Mouse (Mus musculus) kidney, adult 2 months (tissue): Measurements from ENCODE around the gene Spata21. TPM values are rescaled to one million over a fixed set of nuclear protein-coding genes. Genes with fewer than 3 reads are reported as not detected.
A peak's percentile ranks its signal among the peaks of the same experiment; 100 is the strongest.

Source experiments
- DNase-seq: peaks from one replicate; pipeline ENCODE4 v3.0.0; 2021
- H3K27ac ChIP-seq: fragments of 200-500 bp; 2 replicates; pipeline ENCODE4 v1.5.1; 2012; ENCODE audit warnings: low read depth, low read length, control low read depth, inconsistent platforms; ENCODE audit not compliant: insufficient read depth
- H3K27me3 ChIP-seq: fragments of 200-500 bp; replicated peaks from 2 replicates; pipeline ENCODE4 v1.6.1; 2012; ENCODE audit warnings: mild to moderate bottlenecking, moderate library complexity, low read length, inconsistent platforms; ENCODE audit not compliant: control insufficient read depth, insufficient read depth
- H3K36me3 ChIP-seq: fragments of 200-500 bp; 2 replicates; pipeline ENCODE4 v1.6.1; 2012; ENCODE audit warnings: mild to moderate bottlenecking, moderate library complexity, low read length, inconsistent platforms; ENCODE audit not compliant: control insufficient read depth, insufficient read depth
- H3K4me1 ChIP-seq: fragments of 200-500 bp; 2 replicates; pipeline ENCODE4 v1.6.1; 2011; ENCODE audit warnings: low read length; ENCODE audit not compliant: control insufficient read depth, insufficient read depth
- H3K4me3 ChIP-seq: fragments of 200-500 bp; 2 replicates; pipeline ENCODE4 v1.5.1; 2011; ENCODE audit warnings: mild to moderate bottlenecking, low read depth, low read length, control low read depth; ENCODE audit not compliant: insufficient read depth
- CTCF ChIP-seq: fragments of 200-500 bp; conservative IDR thresholded peaks from 2 replicates; pipeline ENCODE4 v1.5.1; 2011; ENCODE audit warnings: low read depth, mild to moderate bottlenecking, control low read depth, low read length, moderate library complexity, mixed read lengths; ENCODE audit not compliant: insufficient read depth, insufficient read length
- POLR2A ChIP-seq: fragments of 200-500 bp; IDR thresholded peaks from one replicate; pipeline ENCODE4 v1.6.1; 2011; ENCODE audit warnings: low read depth, low read length, control low read depth
- WGBS: fragments of 180-500 bp; shearing (Covaris S2); methylation state at CpG from one replicate; pipeline ENCODE4 v1.1.7; 2018; 5-methylcytosine and 5-hydroxymethylcytosine counted together
- polyA plus RNA-seq: library from polyadenylated mRNA; depleted of rRNA; stranded (reverse); fragments of >200 nt; gene quantifications from 2 replicates; pipeline ENCODE4 v1.2.3, GENCODE M21; 2012

Spata21 gene
- polyA plus RNA-seq, 1 experiment: 0.03 TPM

DNA sequence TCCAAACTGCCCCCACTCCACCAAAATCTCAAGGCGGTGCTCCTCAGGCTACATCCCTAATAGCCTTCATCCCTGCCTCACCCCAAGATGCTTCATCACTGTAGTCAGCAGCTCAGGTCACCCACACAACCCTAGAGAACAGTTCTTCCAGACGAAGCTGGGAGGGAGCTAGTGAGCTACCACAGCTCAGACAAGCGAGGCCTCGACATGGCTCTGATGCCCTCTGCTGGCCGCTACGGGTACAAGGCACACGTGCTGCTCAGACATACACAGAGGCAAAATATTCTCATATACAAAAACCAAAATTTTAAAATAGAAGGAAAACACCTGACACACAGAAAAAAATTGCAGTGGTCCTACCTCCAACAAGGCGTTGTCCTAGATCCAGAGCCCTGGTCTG, 23.0 kb upstream of the Spata21 start:
- H3K27me3 ChIP-seq: no peaks in the 10 kb centered on the region
- H3K27ac ChIP-seq: no peak overlapping the region
- H3K4me3 ChIP-seq: no peak overlapping the region
- peaks cover 19% of the 10 kb centered on the region for H3K4me1 ChIP-seq
- TF ChIP-seq CTCF: peak; percentile 99
- no peak for TF ChIP-seq POLR2A
- H3K36me3 ChIP-seq: no peaks in the 10 kb centered on the region; the same call in 1 of the 2 replicates
- peak; percentile 90 for DNase-seq
- 5% methylated on average over 8 of the region's 8 CpGs for WGBS

GRCm38 (mm10) chr4:141066709-141067515, 21.2 kb upstream of the Spata21 start:
- Histone ChIP-seq H3K27ac (peak overlapping the region; percentile 8), H3K4me1 (peaks cover 19% of the 10 kb centered on the region), H3K36me3 (no peaks in the 10 kb centered on the region; the same call in 1 of the 2 replicates), H3K27me3 (no peaks in the 10 kb centered on the region), H3K4me3 (no peak overlapping the region)
- peak; percentile 94 for DNase-seq
- TF ChIP-seq POLR2A (no peak), CTCF (no peak)
- WGBS: 41% methylated on average over 12 of the region's 12 CpGs

- H3K4me3 ChIP-seq: no peak overlapping the region
- peak overlapping the region; percentile 8 for H3K27ac ChIP-seq
- H3K36me3 ChIP-seq: no peaks in the 10 kb centered on the region; the same call in none of the 2 replicates
- WGBS: 41% methylated on average over 9 of the region's 9 CpGs
- TF ChIP-seq CTCF: no peak
- no peak for TF ChIP-seq POLR2A
- no peaks in the 10 kb centered on the region for H3K27me3 ChIP-seq
- H3K4me1 ChIP-seq: peaks cover 19% of the 10 kb centered on the region
- DNase-seq: no peak
These were observed 20.6 kb upstream of the Spata21 start for GRCm38 (mm10) chr4:141067516-141068046.

- H3K27me3 ChIP-seq: no peaks in the 10 kb centered on the region
- WGBS: 83% methylated on average over 8 of the region's 8 CpGs
- H3K27ac ChIP-seq: no peak overlapping the region
- TF ChIP-seq POLR2A: no peak
- no peak for TF ChIP-seq CTCF
- no peak for DNase-seq
- peaks cover 19% of the 10 kb centered on the region for H3K4me1 ChIP-seq
- H3K4me3 ChIP-seq: no peak overlapping the region
- no peaks in the 10 kb centered on the region; the same call in none of the 2 replicates for H3K36me3 ChIP-seq
These were observed 19.5 kb upstream of the Spata21 start for GRCm38 (mm10) chr4:141068655-141069054.

DNA sequence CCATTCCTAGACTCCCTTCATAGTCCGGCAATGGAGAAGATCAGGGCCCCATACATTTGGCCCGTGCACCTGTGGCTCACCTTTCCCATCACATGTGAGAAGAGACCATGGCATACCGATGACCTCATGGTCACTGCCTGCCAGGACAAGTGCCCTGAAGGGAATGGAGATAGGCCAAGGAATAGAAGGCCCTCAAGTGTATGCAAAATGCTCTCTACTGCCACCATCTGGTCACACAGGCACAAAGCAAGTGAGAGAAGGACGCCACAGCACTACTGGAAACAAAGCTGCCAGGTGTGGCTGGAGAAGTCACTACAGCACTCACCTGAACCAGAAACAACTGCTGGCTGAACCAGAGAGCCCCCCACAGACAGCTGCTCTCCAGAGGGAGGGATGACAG, 18.4 kb upstream of the Spata21 start:
- no peaks in the 10 kb centered on the region; the same call in none of the 2 replicates for H3K36me3 ChIP-seq
- DNase-seq: peak; percentile 71

GRCm38 (mm10) chr4:141072502-141072901, 15.6 kb upstream of the Spata21 start:
- no peak overlapping the region for H3K27ac ChIP-seq
- DNase-seq: no peak
- H3K4me1 ChIP-seq: peaks cover 14% of the 10 kb centered on the region
- H3K4me3 ChIP-seq: no peak overlapping the region
- 88% methylated on average over 11 of the region's 11 CpGs for WGBS
- no peaks in the 10 kb centered on the region for H3K27me3 ChIP-seq
- no peaks in the 10 kb centered on the region; the same call in none of the 2 replicates for H3K36me3 ChIP-seq
- TF ChIP-seq POLR2A (no peak), CTCF (no peak)

More for the DNA sequence above, 18.4 kb upstream of the Spata21 start:
- no peaks in the 10 kb centered on the region for H3K27me3 ChIP-seq
- peaks cover 19% of the 10 kb centered on the region for H3K4me1 ChIP-seq
- no peak overlapping the region for H3K4me3 ChIP-seq
- WGBS: 48% methylated on average over 4 of the region's 4 CpGs
- no peak for TF ChIP-seq POLR2A
- TF ChIP-seq CTCF: peak; percentile 89
- H3K27ac ChIP-seq: no peak overlapping the region

DNA sequence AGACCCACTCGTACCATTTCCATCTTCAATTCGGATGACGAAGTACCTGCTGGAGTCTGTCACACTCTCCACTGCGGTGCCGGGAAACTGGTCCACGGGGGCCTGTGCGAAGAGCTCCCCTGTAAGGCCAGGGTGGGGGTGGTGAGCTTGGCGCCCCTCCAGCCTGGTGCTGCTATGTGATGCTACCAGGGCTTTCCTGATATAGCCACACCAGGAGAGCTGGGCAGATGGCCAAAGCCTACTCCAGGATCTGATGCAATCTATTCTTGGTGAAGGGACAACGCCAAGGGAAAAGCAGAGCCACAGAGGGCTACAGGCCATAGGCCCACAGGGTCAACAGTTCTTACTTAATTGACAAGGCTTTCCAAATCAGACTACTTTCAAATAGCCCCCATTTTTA, 14.5 kb upstream of the Spata21 start:
- DNase-seq: no peak
- WGBS: 69% methylated on average over 9 of the region's 9 CpGs
- H3K4me1 ChIP-seq: peaks cover 8% of the 10 kb centered on the region; the same call in 1 of the 2 replicates
- H3K27me3 ChIP-seq: no peaks in the 10 kb centered on the region
- H3K4me3 ChIP-seq: no peak overlapping the region
- TF ChIP-seq POLR2A: no peak
- no peak for TF ChIP-seq CTCF
- H3K36me3 ChIP-seq: no peaks in the 10 kb centered on the region; the same call in 1 of the 2 replicates
- no peak overlapping the region for H3K27ac ChIP-seq
